Mouse (Mus musculus): ENCODE results near the gene Kcmf1. TPM values are rescaled to one million over a fixed set of nuclear protein-coding genes. Genes with fewer than 3 reads are reported as not detected.

The Kcmf1 gene
- total RNA-seq, 2 experiments from 2014 or later, result 64.1 to 71.5 TPM

DNA sequence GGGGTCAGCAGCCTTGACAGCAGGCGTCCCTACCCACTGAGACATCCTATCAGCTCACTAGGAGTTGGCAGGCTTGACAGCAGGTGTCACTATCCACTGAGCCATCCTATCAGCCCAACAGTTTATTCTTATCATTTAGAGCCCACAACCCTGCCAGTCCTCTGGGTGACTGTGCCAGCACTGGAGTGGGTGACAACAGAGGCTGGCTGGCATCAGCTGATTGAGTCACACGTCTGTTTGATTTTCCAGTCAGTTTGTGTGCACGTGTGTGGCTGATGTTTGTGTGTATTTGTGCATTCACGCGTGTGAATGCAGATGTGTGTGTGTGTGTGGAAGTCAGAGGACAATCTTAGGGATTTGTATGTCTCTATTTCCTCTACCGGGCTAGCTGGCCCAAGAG is 97.7 kb downstream of the Kcmf1 start:
- DNase-seq (ENCODE audit: low spot score in 2 of 2), result no peak

GRCm38 (mm10) chr6:72800641-72801040 is 99.1 kb downstream of the Kcmf1 start:
- intact Hi-C loops (cut with DNase I), result no loop called here

More for the DNA sequence above, 97.7 kb downstream of the Kcmf1 start:
- intact Hi-C loops (cut with DNase I), result no loop called here

DNA sequence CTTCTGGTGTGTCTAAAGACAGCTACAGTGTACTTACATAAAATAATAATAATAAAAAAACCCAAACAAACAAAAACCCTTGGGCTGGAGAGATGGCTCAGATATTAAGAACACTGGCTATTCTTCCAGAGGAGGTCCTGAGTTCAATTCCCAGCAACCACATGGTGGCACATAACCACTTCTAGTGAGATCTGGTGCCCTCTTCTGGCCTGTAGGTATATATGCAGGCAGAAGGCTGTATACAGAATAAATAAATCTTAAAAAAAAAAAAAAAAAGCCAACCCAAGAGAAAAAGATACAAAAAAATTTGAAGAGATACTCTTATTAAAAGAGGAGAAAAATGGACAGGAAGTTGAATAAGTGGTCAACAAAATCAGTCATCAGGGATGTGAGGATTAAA is 102.0 kb downstream of the Kcmf1 start:
- intact Hi-C loops (cut with DNase I), result no loop called here
- no peak for DNase-seq (ENCODE audit: low spot score in 2 of 2)

More at GRCm38 (mm10) chr6:72800641-72801040, 99.1 kb downstream of the Kcmf1 start:
- no peak for DNase-seq (ENCODE audit: low spot score in 2 of 2)

- intact Hi-C loops (cut with DNase I), result no loop called here
- DNase-seq (ENCODE audit: low spot score in 2 of 2), result no peak
Measured at GRCm38 (mm10) chr6:72795444-72795843, 104.3 kb downstream of the Kcmf1 start.

DNA sequence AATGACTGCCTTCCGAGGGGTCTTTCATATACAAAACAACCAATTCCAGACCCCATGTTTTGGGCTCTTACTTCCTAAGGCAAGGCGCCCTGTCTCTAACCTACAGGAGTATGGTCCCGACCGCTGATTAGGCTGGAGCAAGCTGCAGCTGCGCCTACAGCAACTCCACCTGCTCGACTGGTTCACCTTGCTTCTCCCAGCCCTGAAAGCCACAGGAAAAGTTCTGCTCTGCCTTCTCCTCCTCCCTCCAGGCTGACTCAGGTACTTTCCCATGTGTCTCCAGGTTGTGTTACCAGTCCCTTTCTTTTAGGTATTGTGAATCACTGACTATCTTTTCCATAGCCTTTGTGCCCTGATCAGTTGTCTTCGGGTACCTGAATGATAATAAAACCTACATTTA is 104.9 kb downstream of the Kcmf1 start:
- intact Hi-C loops (cut with DNase I), result no loop called here
- DNase-seq (ENCODE audit: low spot score in 2 of 2), result no peak

GRCm38 (mm10) chr6:72792641-72793040 is 107.1 kb downstream of the Kcmf1 start:
- intact Hi-C loops (cut with DNase I), result no loop called here
- no peak for DNase-seq (ENCODE audit: low spot score in 2 of 2)

Other genes starting within 250 kb of the Kcmf1 start
- 1 to 10 TPM; 3.5 to 3.7 TPM for gene Tcf7l1, start 110.7 kb downstream of the Kcmf1 start, total RNA-seq (2021)
- gene Tmsb10, start 58.8 kb upstream of the Kcmf1 start, total RNA-seq (2021), result 100 to 1,000 TPM; 504 to 568 TPM